Mouse (Mus musculus): ENCODE results near the gene Bud23. TPM values are rescaled to one million over a fixed set of nuclear protein-coding genes. Genes with fewer than 3 reads are reported as not detected.

Bud23 gene
- polyA plus RNA-seq, 2 experiments: 43.3 to 46.0 TPM

GRCm38 (mm10) chr5:135012671-135013441 is 51.9 kb downstream of the Bud23 start:
- Histone ChIP-seq H3K4me1 (replicated peaks; ENCODE audit: control insufficient read depth in 2 of 2, insufficient read depth in 2 of 2, low read length in 1 of 2) (peaks cover 8 to 24% of the 10 kb centered on the region in 2 experiments), H3K27me3 (ENCODE audit: control insufficient read depth, insufficient read depth, low read length) (no peaks in the 10 kb centered on the region), H3K9me3 (ENCODE audit: control insufficient read depth, low read length) (no peaks in the 10 kb centered on the region), H3K4me2 (ENCODE audit: low read depth) (no peak overlapping the region; the same call in 1 of the 2 replicates), H3K4me3 (ENCODE audit: insufficient read depth in 1 of 2, low read depth in 2 of 2, low read length in 2 of 2) (no peak overlapping the region), H3K9ac (replicated peaks) (no peak overlapping the region), H3K27ac (no peak overlapping the region), H3K36me3 (replicated peaks; ENCODE audit: control insufficient read depth, insufficient read depth, low read depth) (no peaks in the 10 kb centered on the region)
- no peak for ATAC-seq (ENCODE audit: insufficient read depth)
- peak; percentile 84 for TF ChIP-seq CTCF (IDR thresholded peaks at IDR 0.05; ENCODE audit: low read depth)
- TF ChIP-seq EP300 (IDR thresholded peaks at IDR 0.05; ENCODE audit: low read depth): no peak
- WGBS (ENCODE audit: insufficient replicate concordance): 11% methylated on average over 16 of the region's 16 CpGs
- peak; percentile 65 to 73 (median 68) for DNase-seq (ENCODE audit: low read depth in 3 of 3, low spot score in 3 of 3)

DNA sequence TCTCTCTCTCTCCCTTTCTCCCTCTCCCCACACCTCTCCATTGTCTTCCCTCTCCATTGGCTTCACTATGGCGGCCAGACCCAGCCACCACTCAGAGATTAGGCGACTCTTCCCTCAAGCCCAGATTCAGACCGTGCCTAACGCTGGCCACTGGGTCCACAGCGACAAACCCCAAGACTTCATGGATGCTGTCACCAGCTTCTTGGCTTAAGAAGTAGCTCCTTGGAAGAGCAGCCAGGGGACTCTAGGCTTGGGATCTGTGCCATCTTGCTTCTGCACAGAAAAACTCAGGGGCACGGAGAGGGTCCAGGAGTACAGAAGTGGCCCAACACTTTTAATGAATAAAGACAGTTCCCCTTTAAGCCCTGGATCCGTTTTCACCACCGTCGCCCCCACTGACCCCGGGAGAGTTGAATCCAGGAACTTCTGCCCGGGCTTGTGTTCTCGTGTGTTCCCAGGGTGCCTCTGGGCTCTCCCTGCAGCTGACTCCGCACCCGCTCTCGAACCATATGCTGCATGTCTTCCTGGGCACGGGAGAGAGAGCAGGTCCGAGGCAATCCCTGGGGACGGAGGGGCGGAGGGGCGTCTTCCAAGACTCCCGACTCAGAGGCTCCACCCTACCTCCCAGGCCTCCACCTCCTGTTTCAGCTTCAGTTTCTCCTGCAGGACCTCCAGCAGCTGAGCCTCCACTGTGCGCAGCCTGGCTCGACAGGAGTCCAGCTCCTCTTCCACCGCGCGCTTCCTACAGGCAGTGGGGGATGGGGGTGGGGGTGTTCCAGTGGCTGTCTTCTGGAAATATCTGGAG is 52.7 kb downstream of the Bud23 start:
- Histone ChIP-seq H3K4me2 (ENCODE audit: low read depth) (peak overlapping the region; percentile 11; the same call in 1 of the 2 replicates), H3K27me3 (ENCODE audit: control insufficient read depth, insufficient read depth, low read length) (no peaks in the 10 kb centered on the region), H3K4me1 (replicated peaks; ENCODE audit: control insufficient read depth in 2 of 2, insufficient read depth in 2 of 2, low read length in 1 of 2) (peaks cover 8 to 24% of the 10 kb centered on the region in 2 experiments), H3K9me3 (ENCODE audit: control insufficient read depth, low read length) (no peaks in the 10 kb centered on the region), H3K27ac (no peak overlapping the region), H3K9ac (replicated peaks) (no peak overlapping the region), H3K4me3 (ENCODE audit: insufficient read depth in 1 of 2, low read depth in 2 of 2, low read length in 2 of 2) (no peak overlapping the region), H3K36me3 (replicated peaks; ENCODE audit: control insufficient read depth, insufficient read depth, low read depth) (no peaks in the 10 kb centered on the region)
- TF ChIP-seq CTCF (IDR thresholded peaks at IDR 0.05; ENCODE audit: low read depth): no peak
- no peak for TF ChIP-seq EP300 (IDR thresholded peaks at IDR 0.05; ENCODE audit: low read depth)
- 60% methylated on average over 26 of the region's 26 CpGs for WGBS (ENCODE audit: insufficient replicate concordance)
- no peak for DNase-seq (ENCODE audit: low read depth in 3 of 3, low spot score in 3 of 3)
- ATAC-seq (ENCODE audit: insufficient read depth): no peak

- TF ChIP-seq EP300 (IDR thresholded peaks at IDR 0.05; ENCODE audit: low read depth) (no peak), CTCF (IDR thresholded peaks at IDR 0.05; ENCODE audit: low read depth) (no peak)
- Histone ChIP-seq H3K9me3 (ENCODE audit: control insufficient read depth, low read length) (no peaks in the 10 kb centered on the region), H3K9ac (replicated peaks) (no peak overlapping the region), H3K4me3 (ENCODE audit: insufficient read depth in 1 of 2, low read depth in 2 of 2, low read length in 2 of 2) (peak overlapping the region in 1 of 2 experiments; percentile 8; a peak in 1 of 4 replicates), H3K4me1 (replicated peaks; ENCODE audit: control insufficient read depth in 2 of 2, insufficient read depth in 2 of 2, low read length in 1 of 2) (peaks cover 8 to 21% of the 10 kb centered on the region in 2 experiments), H3K27ac (no peak overlapping the region), H3K36me3 (replicated peaks; ENCODE audit: control insufficient read depth, insufficient read depth, low read depth) (no peaks in the 10 kb centered on the region), H3K27me3 (ENCODE audit: control insufficient read depth, insufficient read depth, low read length) (no peaks in the 10 kb centered on the region), H3K4me2 (ENCODE audit: low read depth) (peak overlapping the region; percentile 96)
- DNase-seq (ENCODE audit: low read depth in 3 of 3, low spot score in 3 of 3) (no peak), ATAC-seq (ENCODE audit: insufficient read depth) (no peak)
- 78% methylated on average over 25 of the region's 25 CpGs for WGBS (ENCODE audit: insufficient replicate concordance)
These were observed 53.7 kb downstream of the Bud23 start for GRCm38 (mm10) chr5:135010841-135011743.

GRCm38 (mm10) chr5:135010320-135010709 is 54.4 kb downstream of the Bud23 start:
- ATAC-seq (ENCODE audit: insufficient read depth) (no peak), DNase-seq (ENCODE audit: low read depth in 3 of 3, low spot score in 3 of 3) (no peak)
- 45% methylated on average over 7 of the region's 7 CpGs for WGBS (ENCODE audit: insufficient replicate concordance)
- Histone ChIP-seq H3K9ac (replicated peaks) (peak overlapping the region; percentile 71), H3K27ac (peak overlapping the region; percentile 86), H3K4me3 (ENCODE audit: insufficient read depth in 1 of 2, low read depth in 2 of 2, low read length in 2 of 2) (peak overlapping the region; percentile 65 to 72), H3K27me3 (ENCODE audit: control insufficient read depth, insufficient read depth, low read length) (no peaks in the 10 kb centered on the region), H3K4me2 (ENCODE audit: low read depth) (peak overlapping the region; percentile 96), H3K36me3 (replicated peaks; ENCODE audit: control insufficient read depth, insufficient read depth, low read depth) (no peaks in the 10 kb centered on the region), H3K9me3 (ENCODE audit: control insufficient read depth, low read length) (no peaks in the 10 kb centered on the region), H3K4me1 (replicated peaks; ENCODE audit: control insufficient read depth in 2 of 2, insufficient read depth in 2 of 2, low read length in 1 of 2) (peaks cover 8 to 16% of the 10 kb centered on the region in 2 experiments)
- TF ChIP-seq CTCF (IDR thresholded peaks at IDR 0.05; ENCODE audit: low read depth): no peak
- no peak for TF ChIP-seq EP300 (IDR thresholded peaks at IDR 0.05; ENCODE audit: low read depth)
